Mouse (Mus musculus) midbrain, embryonic 10.5 days (tissue): ENCODE measurements around the gene Vmn2r89. TPM values are rescaled to one million over a fixed set of nuclear protein-coding genes. Genes with fewer than 3 reads are reported as not detected.

Experiments used
- DNase-seq: peaks from one replicate; pipeline ENCODE4 v3.0.0-alpha.2; 2017; ENCODE audit warnings: low spot score
- H3K27ac ChIP-seq: fragments of 300-500 bp; sonication (generic); replicated peaks from 2 replicates; pipeline ENCODE4 v1.5.1; 2016; ENCODE audit warnings: mild to moderate bottlenecking
- H3K27me3 ChIP-seq: fragments of 300-500 bp; sonication (generic); 2 replicates; pipeline ENCODE4 v1.6.1; 2016; ENCODE audit warnings: low read depth, mild to moderate bottlenecking; ENCODE audit not compliant: poor library complexity, severe bottlenecking
- H3K36me3 ChIP-seq: fragments of 300-500 bp; sonication (generic); 2 replicates; pipeline ENCODE4 v1.6.1; 2016; ENCODE audit warnings: mild to moderate bottlenecking, moderate library complexity
- H3K4me1 ChIP-seq: fragments of 300-500 bp; sonication (generic); 2 replicates; pipeline ENCODE4 v1.6.1; 2016
- H3K4me3 ChIP-seq: fragments of 300-500 bp; sonication (generic); 2 replicates; pipeline ENCODE4 v1.5.1; 2016; ENCODE audit warnings: mild to moderate bottlenecking, moderate library complexity
- H3K9me3 ChIP-seq: fragments of 300-500 bp; sonication (generic); replicated peaks from 2 replicates; pipeline ENCODE4 v1.6.1; 2016; ENCODE audit warnings: mild to moderate bottlenecking
- WGBS: fragments of 180-500 bp; shearing (Covaris S2); methylation state at CpG from one replicate; pipeline ENCODE4 v1.1.7; 2016; 5-methylcytosine and 5-hydroxymethylcytosine counted together
- polyA plus RNA-seq: library from polyadenylated mRNA; unstranded; fragments of >200 nt; fragmentation: Nextera tagmentation; extraction: Ambion mirVana; gene quantifications from 2 replicates; pipeline ENCODE4 v1.2.1, GENCODE M21; 2016

Gene Vmn2r89
- polyA plus RNA-seq, 1 experiment from 2014 or later: not detected

GRCm38 (mm10) chr14:51495781-51496180 is 44.1 kb downstream of the Vmn2r89 start:
- WGBS: 83% methylated on average over 2 of the region's 2 CpGs
- DNase-seq: no peak

GRCm38 (mm10) chr14:51496955-51497354 is 45.3 kb downstream of the Vmn2r89 start:
- Histone ChIP-seq H3K4me3 (no peak overlapping the region), H3K36me3 (no peaks in the 10 kb centered on the region), H3K27me3 (no peaks in the 10 kb centered on the region), H3K27ac (no peak overlapping the region), H3K4me1 (no peaks in the 10 kb centered on the region), H3K9me3 (no peaks in the 10 kb centered on the region)
- 89% methylated on average over 1 of the region's 1 CpGs for WGBS
- DNase-seq: no peak

More at GRCm38 (mm10) chr14:51495781-51496180, 44.1 kb downstream of the Vmn2r89 start:
- Histone ChIP-seq H3K9me3 (no peaks in the 10 kb centered on the region), H3K27me3 (no peaks in the 10 kb centered on the region), H3K4me3 (no peak overlapping the region), H3K4me1 (no peaks in the 10 kb centered on the region), H3K27ac (no peak overlapping the region), H3K36me3 (no peaks in the 10 kb centered on the region)

GRCm38 (mm10) chr14:51497958-51498357 is 46.3 kb downstream of the Vmn2r89 start:
- Histone ChIP-seq H3K4me1 (no peaks in the 10 kb centered on the region), H3K9me3 (no peaks in the 10 kb centered on the region), H3K4me3 (no peak overlapping the region), H3K27me3 (no peaks in the 10 kb centered on the region), H3K36me3 (no peaks in the 10 kb centered on the region), H3K27ac (no peak overlapping the region)
- WGBS: 92% methylated on average over 2 of the region's 2 CpGs
- no peak for DNase-seq

GRCm38 (mm10) chr14:51499707-51500275 is 48.1 kb downstream of the Vmn2r89 start:
- Histone ChIP-seq H3K4me1 (no peaks in the 10 kb centered on the region), H3K4me3 (no peak overlapping the region), H3K27me3 (no peaks in the 10 kb centered on the region), H3K9me3 (no peaks in the 10 kb centered on the region), H3K27ac (no peak overlapping the region), H3K36me3 (no peaks in the 10 kb centered on the region)
- DNase-seq: no peak
- WGBS: 86% methylated on average over 2 of the region's 2 CpGs

- Histone ChIP-seq H3K27me3 (no peaks in the 10 kb centered on the region), H3K4me3 (no peak overlapping the region), H3K27ac (no peak overlapping the region), H3K9me3 (no peaks in the 10 kb centered on the region), H3K4me1 (no peaks in the 10 kb centered on the region), H3K36me3 (no peaks in the 10 kb centered on the region)
- no peak for DNase-seq
- 87% methylated on average over 4 of the region's 4 CpGs for WGBS
Measured at GRCm38 (mm10) chr14:51500461-51500860, 48.8 kb downstream of the Vmn2r89 start.

GRCm38 (mm10) chr14:51507416-51507815 is 55.8 kb downstream of the Vmn2r89 start:
- no peak overlapping the region for H3K27ac ChIP-seq
- no peaks in the 10 kb centered on the region for H3K4me1 ChIP-seq
- WGBS: 89% methylated on average over 8 of the region's 8 CpGs
- no peaks in the 10 kb centered on the region for H3K36me3 ChIP-seq
- H3K9me3 ChIP-seq: no peaks in the 10 kb centered on the region
- no peak for DNase-seq
- no peak overlapping the region for H3K4me3 ChIP-seq
- H3K27me3 ChIP-seq: no peaks in the 10 kb centered on the region

Other genes with a start within 250 kb of the Vmn2r89 start
- not detected in 2 replicates for gene Ear14, start 248.5 kb upstream of the Vmn2r89 start, polyA plus RNA-seq
- gene Rnase2a, start 195.7 kb upstream of the Vmn2r89 start, polyA plus RNA-seq: not detected in 2 replicates
- gene Gm7247, start 90.1 kb upstream of the Vmn2r89 start, polyA plus RNA-seq: not detected in 2 replicates
- not detected in 2 replicates for gene Vmn2r88, start 41.0 kb upstream of the Vmn2r89 start, polyA plus RNA-seq
- not detected in 2 replicates for gene Gm5622, start 100.9 kb downstream of the Vmn2r89 start, polyA plus RNA-seq
- not detected in 2 replicates for gene Gm17175, start 122.2 kb downstream of the Vmn2r89 start, polyA plus RNA-seq
- not detected in 2 replicates for gene Gm17174, start 140.3 kb downstream of the Vmn2r89 start, polyA plus RNA-seq
- not detected in 2 replicates for gene Gm17078, start 159.5 kb downstream of the Vmn2r89 start, polyA plus RNA-seq
- gene Gm4181, start 183.8 kb downstream of the Vmn2r89 start, polyA plus RNA-seq: not detected in 2 replicates
- not detected in 2 replicates for gene Gm17079, start 243.6 kb downstream of the Vmn2r89 start, polyA plus RNA-seq